Mouse (Mus musculus): ENCODE measurements around the gene Adgb.

DNA sequence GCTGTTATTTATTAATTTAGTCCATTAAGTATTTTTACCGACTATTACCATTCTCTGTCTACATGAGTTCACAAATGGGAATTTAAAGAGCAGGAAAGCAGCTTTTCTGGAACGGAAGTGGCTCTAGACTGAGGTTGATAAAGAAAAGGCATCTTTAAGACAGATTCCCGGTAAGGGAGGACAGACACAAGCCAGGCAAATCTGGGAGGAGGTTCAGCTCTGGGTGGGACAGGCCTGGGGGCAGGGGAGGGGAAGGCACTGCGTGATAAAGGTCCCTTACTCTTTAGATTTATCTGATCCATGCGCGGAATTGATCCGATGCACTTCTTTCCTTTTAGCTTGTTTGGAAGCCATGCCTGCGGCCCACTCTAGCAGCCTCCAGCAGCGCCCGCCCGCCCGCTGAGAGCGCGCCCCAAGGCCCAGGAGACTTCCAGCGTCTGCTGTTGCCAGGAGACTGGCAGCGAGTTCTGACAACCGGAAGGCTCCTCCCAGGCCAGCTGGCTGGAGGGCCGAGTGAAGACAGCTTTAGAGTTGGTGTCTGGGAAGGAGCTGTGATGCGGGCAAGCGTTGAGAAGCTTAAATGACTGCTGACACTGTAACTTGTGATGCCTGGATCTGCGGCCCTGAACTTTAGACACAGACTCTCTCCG lies at the start of gene Adgb:
- no peak for TF ChIP-seq CTCF (IDR thresholded peaks at IDR 0.05; ENCODE audit: insufficient read depth, low read depth, low read length)
- TF ChIP-seq POLR2A (IDR thresholded peaks at IDR 0.05; ENCODE audit: insufficient read depth, low read depth, low read length), result no peak

Data from olfactory bulb, adult 2 months (tissue).